Mouse (Mus musculus) liver, embryonic 14.5 days (tissue): ENCODE results near the gene Zfp36l1. TPM values are rescaled to one million over a fixed set of nuclear protein-coding genes. Genes with fewer than 3 reads are reported as not detected.

Experiments used
- ATAC-seq: fragments of 200-750 bp; cut with Nextera tagmentation; 2 replicates; pipeline ENCODE4 v1.8.0; 2017; ENCODE audit warnings: moderate number of reproducible peaks, mild to moderate bottlenecking, moderate library complexity; ENCODE audit not compliant: insufficient read depth
- DNase-seq, 3 experiments: peaks; one replicate each; pipeline ENCODE4 v3.0.0-alpha.2; 2012 to 2013; ENCODE audit warnings: low read depth in 3 of 3, low spot score in 3 of 3
- H3K27ac ChIP-seq: fragments of 300-500 bp; sonication (generic); 2 replicates; pipeline ENCODE4 v1.5.1; 2014; ENCODE audit warnings: moderate library complexity, mild to moderate bottlenecking, control low read depth, inconsistent platforms
- H3K27me3 ChIP-seq: fragments of 300-500 bp; sonication (generic); 2 replicates; pipeline ENCODE4 v1.6.1; 2014; ENCODE audit warnings: mild to moderate bottlenecking, low read length, moderate library complexity; ENCODE audit not compliant: control insufficient read depth, insufficient read depth
- H3K36me3 ChIP-seq: fragments of 300-500 bp; sonication (generic); replicated peaks from 2 replicates; pipeline ENCODE4 v1.6.1; 2014; ENCODE audit warnings: low read depth; ENCODE audit not compliant: control insufficient read depth, insufficient read depth
- H3K4me1 ChIP-seq, 2 experiments: fragments of 200-500 bp in 1 of 2; fragments of 300-500 bp in 1 of 2; sonication (generic) in 1 of 2; replicated peaks; 2 replicates each; pipeline ENCODE4 v1.6.1; 2012 to 2014; ENCODE audit warnings: antibody characterized with exemption in 1 of 2, inconsistent platforms in 1 of 2, low read length in 1 of 2; ENCODE audit not compliant: control insufficient read depth in 2 of 2, insufficient read depth in 2 of 2
- H3K4me2 ChIP-seq: fragments of 300-500 bp; sonication (generic); 2 replicates; pipeline ENCODE4 v1.6.1; 2014; ENCODE audit warnings: low read depth, mild to moderate bottlenecking, control low read depth, moderate library complexity
- H3K4me3 ChIP-seq, 2 experiments: fragments of 200-500 bp in 1 of 2; fragments of 300-500 bp in 1 of 2; sonication (generic) in 1 of 2; 2 replicates each; pipeline ENCODE4 v1.5.1; 2012 to 2014; ENCODE audit warnings: low read depth in 2 of 2, low read length in 2 of 2, mild to moderate bottlenecking in 2 of 2, control low read depth in 1 of 2, inconsistent platforms in 1 of 2, moderate library complexity in 1 of 2; ENCODE audit not compliant: insufficient read depth in 1 of 2
- H3K9ac ChIP-seq: fragments of 300-500 bp; sonication (generic); replicated peaks from 2 replicates; pipeline ENCODE4 v1.6.1; 2014; ENCODE audit warnings: mild to moderate bottlenecking, control low read depth, moderate library complexity
- H3K9me3 ChIP-seq: fragments of 300-500 bp; sonication (generic); 2 replicates; pipeline ENCODE4 v1.6.1; 2016; ENCODE audit warnings: low read length, mixed read lengths; ENCODE audit not compliant: control insufficient read depth
- CTCF ChIP-seq: IDR thresholded peaks from 2 replicates; pipeline ENCODE4 v1.5.1; 2016; ENCODE audit warnings: antibody characterized with exemption, low read depth, control low read depth
- EP300 ChIP-seq: IDR thresholded peaks from 2 replicates; pipeline ENCODE4 v1.6.1; 2016; ENCODE audit warnings: antibody characterized with exemption, low read depth
- WGBS: fragments of 180-500 bp; shearing (Covaris S2); extraction: QIAGEN DNeasy Blood & Tissue Kit; methylation state at CpG from one replicate; pipeline ENCODE4 v1.1.7; 2014; ENCODE audit not compliant: insufficient replicate concordance; 5-methylcytosine and 5-hydroxymethylcytosine counted together
- polyA plus RNA-seq, 2 experiments: library from polyadenylated mRNA; depleted of rRNA in 1 of 2; stranded (reverse) in 1 of 2; unstranded in 1 of 2; fragments of >200 nt; fragmentation: Nextera tagmentation in 1 of 2; extraction: Ambion mirVana in 1 of 2; gene quantifications; 2 replicates each; pipeline versions ENCODE4 v1.2.1 to v1.2.3; 2012 to 2014

Gene Zfp36l1
- polyA plus RNA-seq, 2 experiments, result 19.4 to 22.7 TPM

- DNase-seq (no peak), ATAC-seq (no peak)
- no peaks in the 10 kb centered on the region for H3K9me3 ChIP-seq
- 75% methylated on average over 4 of the region's 4 CpGs for whole genome bisulfite sequencing
- H3K9ac ChIP-seq, result no peak overlapping the region
- peaks cover 0 to 11% of the 10 kb centered on the region in 2 experiments; a peak in 3 of 4 replicates for H3K4me1 ChIP-seq
- peaks cover 16% of the 10 kb centered on the region for H3K36me3 ChIP-seq
- H3K27me3 ChIP-seq, result no peaks in the 10 kb centered on the region
- H3K27ac ChIP-seq, result no peak overlapping the region
- no peak overlapping the region for H3K4me3 ChIP-seq
- H3K4me2 ChIP-seq, result no peak overlapping the region
- TF ChIP-seq CTCF, result no peak
- TF ChIP-seq EP300, result no peak
Observed at GRCm38 (mm10) chr12:80106138-80106895, 6.5 kb downstream of the Zfp36l1 start.

- TF ChIP-seq CTCF (no peak), EP300 (no peak)
- no peak overlapping the region for H3K4me3 ChIP-seq
Observed at GRCm38 (mm10) chr12:80103521-80103973, 9.3 kb downstream of the Zfp36l1 start.

GRCm38 (mm10) chr12:80103089-80103488 lies 9.7 kb downstream of the Zfp36l1 start:
- peak overlapping the region; percentile 28; the same call in 1 of the 2 replicates for H3K4me2 ChIP-seq
- H3K27me3 ChIP-seq, result no peaks in the 10 kb centered on the region
- H3K4me3 ChIP-seq, result no peak overlapping the region
- H3K36me3 ChIP-seq, result no peaks in the 10 kb centered on the region
- no peaks in the 10 kb centered on the region for H3K9me3 ChIP-seq
- ATAC-seq (peak; percentile 56), DNase-seq (no peak)
- H3K27ac ChIP-seq, result 0 out of 2 replicates have a peak overlapping the region, but pooled peaks have one; percentile 13
- H3K9ac ChIP-seq, result no peak overlapping the region
- 67% methylated on average over 4 of the region's 4 CpGs for WGBS
- peaks cover 0 to 8% of the 10 kb centered on the region in 2 experiments; a peak in 2 of 4 replicates for H3K4me1 ChIP-seq
- TF ChIP-seq EP300 (no peak), CTCF (no peak)

More at GRCm38 (mm10) chr12:80103521-80103973, 9.3 kb downstream of the Zfp36l1 start:
- ATAC-seq (peak; percentile 76), DNase-seq (no peak)
- no peak overlapping the region for H3K9ac ChIP-seq
- H3K9me3 ChIP-seq, result no peaks in the 10 kb centered on the region
- 0 out of 2 replicates have a peak overlapping the region, but pooled peaks have one; percentile 13 for H3K27ac ChIP-seq
- H3K27me3 ChIP-seq, result no peaks in the 10 kb centered on the region
- WGBS, result 50% methylated on average over 5 of the region's 5 CpGs
- H3K4me1 ChIP-seq, result peaks cover 0 to 8% of the 10 kb centered on the region in 2 experiments; a peak in 2 of 4 replicates
- H3K4me2 ChIP-seq, result peak overlapping the region; percentile 28; the same call in 1 of the 2 replicates
- no peaks in the 10 kb centered on the region; the same call in 1 of the 2 replicates for H3K36me3 ChIP-seq

- no peak for DNase-seq
- Histone ChIP-seq H3K36me3 (no peaks in the 10 kb centered on the region), H3K4me3 (no peak overlapping the region), H3K27ac (no peak overlapping the region), H3K4me2 (no peak overlapping the region), H3K9me3 (no peaks in the 10 kb centered on the region), H3K4me1 (peaks cover 3 to 8% of the 10 kb centered on the region in 2 experiments; a peak in 3 of 4 replicates), H3K9ac (no peak overlapping the region), H3K27me3 (no peaks in the 10 kb centered on the region)
- ATAC-seq, result no peak
- WGBS, result 68% methylated on average over 1 of the region's 1 CpGs
- TF ChIP-seq CTCF (no peak), EP300 (no peak)
Observed at GRCm38 (mm10) chr12:80098825-80099224, 14.0 kb downstream of the Zfp36l1 start.

GRCm38 (mm10) chr12:80096734-80097133 lies 16.1 kb downstream of the Zfp36l1 start:
- Histone ChIP-seq H3K36me3 (no peaks in the 10 kb centered on the region), H3K9me3 (no peaks in the 10 kb centered on the region), H3K27me3 (no peaks in the 10 kb centered on the region; the same call in 1 of the 2 replicates), H3K4me3 (no peak overlapping the region), H3K27ac (no peak overlapping the region), H3K9ac (no peak overlapping the region), H3K4me2 (no peak overlapping the region), H3K4me1 (peaks cover 5 to 8% of the 10 kb centered on the region in 2 experiments; a peak in 3 of 4 replicates)
- WGBS, result 58% methylated on average over 6 of the region's 6 CpGs
- TF ChIP-seq CTCF, result no peak
- no peak for TF ChIP-seq EP300
- DNase-seq (no peak), ATAC-seq (no peak)
